Mouse (Mus musculus) stomach, embryonic 16.5 days (tissue): ENCODE measurements around the gene Kif5c. TPM values are rescaled to one million over a fixed set of nuclear protein-coding genes. Genes with fewer than 3 reads are reported as not detected.

Experiments used
- ATAC-seq: fragments of 200-750 bp; cut with Nextera tagmentation; 2 replicates; pipeline ENCODE4 v1.8.0; 2017; ENCODE audit warnings: moderate number of reproducible peaks, moderate TSS enrichment; ENCODE audit not compliant: insufficient read depth, low FRiP score
- H3K27ac ChIP-seq: fragments of 300-500 bp; sonication (generic); 2 replicates; pipeline ENCODE4 v1.5.1; 2014; ENCODE audit warnings: low read length
- H3K27me3 ChIP-seq: fragments of 300-500 bp; sonication (generic); 2 replicates; pipeline ENCODE4 v1.6.1; 2014; ENCODE audit warnings: low read length, control low read depth, mixed read lengths; ENCODE audit not compliant: control insufficient read depth, insufficient read depth
- H3K36me3 ChIP-seq: fragments of 300-500 bp; sonication (generic); 2 replicates; pipeline ENCODE4 v1.6.1; 2014; ENCODE audit warnings: low read length; ENCODE audit not compliant: control insufficient read depth, insufficient read depth
- H3K4me1 ChIP-seq: fragments of 300-500 bp; sonication (generic); 2 replicates; pipeline ENCODE4 v1.6.1; 2014; ENCODE audit warnings: low read length, control low read depth, mixed read lengths; ENCODE audit not compliant: control insufficient read depth, insufficient read depth
- H3K4me2 ChIP-seq: fragments of 300-500 bp; sonication (generic); 2 replicates; pipeline ENCODE4 v1.6.1; 2014; ENCODE audit warnings: low read depth, low read length, mixed read lengths
- H3K4me3 ChIP-seq: fragments of 300-500 bp; sonication (generic); replicated peaks from 2 replicates; pipeline ENCODE4 v1.5.1; 2014; ENCODE audit warnings: mild to moderate bottlenecking, low read length
- H3K9ac ChIP-seq: fragments of 300-500 bp; sonication (generic); 2 replicates; pipeline ENCODE4 v1.6.1; 2014; ENCODE audit warnings: low read length
- H3K9me3 ChIP-seq: fragments of 300-500 bp; sonication (generic); replicated peaks from 2 replicates; pipeline ENCODE4 v1.6.1; 2016; ENCODE audit warnings: low read length, control low read depth; ENCODE audit not compliant: control insufficient read depth
- WGBS: fragments of 180-500 bp; shearing (Covaris S2); extraction: QIAGEN DNeasy Blood & Tissue Kit; methylation state at CpG from one replicate; pipeline ENCODE4 v1.1.7; 2014; 5-methylcytosine and 5-hydroxymethylcytosine counted together
- polyA plus RNA-seq: library from polyadenylated mRNA; unstranded; fragments of >200 nt; fragmentation: Nextera tagmentation; extraction: Ambion mirVana; gene quantifications from 2 replicates; pipeline ENCODE4 v1.2.1, GENCODE M21; 2015

Gene Kif5c
- polyA plus RNA-seq, 1 experiment from 2014 or later, result 5.9 TPM

DNA sequence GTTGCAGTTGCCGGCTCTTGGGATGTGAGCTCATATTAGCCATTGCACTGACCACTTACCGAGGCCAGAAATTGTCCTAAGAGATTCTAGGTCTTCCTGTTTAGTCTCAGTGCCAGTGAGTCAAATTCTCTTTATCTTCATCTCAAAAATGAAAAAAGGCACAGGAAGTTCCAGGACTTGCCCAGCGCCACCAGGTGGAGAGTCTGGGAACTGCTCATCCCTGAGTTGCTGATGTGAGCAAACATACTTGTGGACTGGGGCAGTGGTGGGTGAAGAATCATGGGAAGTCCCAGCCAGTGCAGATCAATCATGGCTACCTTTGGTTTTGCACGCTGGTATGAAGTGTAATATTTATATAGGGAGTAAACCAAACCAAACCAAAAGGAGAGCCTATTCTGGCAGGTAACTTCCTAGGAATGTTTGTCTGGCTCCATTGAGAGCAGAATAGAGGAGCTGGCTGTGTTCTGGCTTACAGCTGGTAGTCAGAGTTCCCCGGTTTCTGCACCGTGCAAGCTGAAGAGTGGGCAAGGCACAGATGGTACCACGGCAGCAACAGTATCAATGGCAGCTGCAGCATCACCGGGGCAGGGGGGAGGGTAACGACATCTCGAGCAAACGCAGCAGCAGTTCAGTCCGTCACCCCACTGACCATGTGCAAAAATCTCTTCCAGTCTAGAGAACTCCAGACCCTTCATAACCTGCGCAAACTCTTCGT lies 129.7 kb downstream of the Kif5c start:
- H3K4me3 ChIP-seq, result no peak overlapping the region
- no peak overlapping the region for H3K27ac ChIP-seq
- H3K4me1 ChIP-seq, result peaks cover 20% of the 10 kb centered on the region
- 74% methylated on average over 14 of the region's 14 CpGs for WGBS
- H3K9ac ChIP-seq, result no peak overlapping the region
- no peaks in the 10 kb centered on the region for H3K27me3 ChIP-seq
- no peak for ATAC-seq
- no peaks in the 10 kb centered on the region for H3K9me3 ChIP-seq
- no peaks in the 10 kb centered on the region for H3K36me3 ChIP-seq
- H3K4me2 ChIP-seq, result no peak overlapping the region

- H3K4me1 ChIP-seq, result peaks cover 15% of the 10 kb centered on the region
- H3K27me3 ChIP-seq, result no peaks in the 10 kb centered on the region
- no peak for ATAC-seq
- WGBS, result 63% methylated on average over 11 of the region's 11 CpGs
- H3K4me2 ChIP-seq, result no peak overlapping the region
- H3K9ac ChIP-seq, result no peak overlapping the region
- H3K4me3 ChIP-seq, result no peak overlapping the region
- H3K9me3 ChIP-seq, result no peaks in the 10 kb centered on the region
- no peak overlapping the region for H3K27ac ChIP-seq
- H3K36me3 ChIP-seq, result no peaks in the 10 kb centered on the region
Measured at GRCm38 (mm10) chr2:49749730-49750576, 130.9 kb downstream of the Kif5c start.

DNA sequence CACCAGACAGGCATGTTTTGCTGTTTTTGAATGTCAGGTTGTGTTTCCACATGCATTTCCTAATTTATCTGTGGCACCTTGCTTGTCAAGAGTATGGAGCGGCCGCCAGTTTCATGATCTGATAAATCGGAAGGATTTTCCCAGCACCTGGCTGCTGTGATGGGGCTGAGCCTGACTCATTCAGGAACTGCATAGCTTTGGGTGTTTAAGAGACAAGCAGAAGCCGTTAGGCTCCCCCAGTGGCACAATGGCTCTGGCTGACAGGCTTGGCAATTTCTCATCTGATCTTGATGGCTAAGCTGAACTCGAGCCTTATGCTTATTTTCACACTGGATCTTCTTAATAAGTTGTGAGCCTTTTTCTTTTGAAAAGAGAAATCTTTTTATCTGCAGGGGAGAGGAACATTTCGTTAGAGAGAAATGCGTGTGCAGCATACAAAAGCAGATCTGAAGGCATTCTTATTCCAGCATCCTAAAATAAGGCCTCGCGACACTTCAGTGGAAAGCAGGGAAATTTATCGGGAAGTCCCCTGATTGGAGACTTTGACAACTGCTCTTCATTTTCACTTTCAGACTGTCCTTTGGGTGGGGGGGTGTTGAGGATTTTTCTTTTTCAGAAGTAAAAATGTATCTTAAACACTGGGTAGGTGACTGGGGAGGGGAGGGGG lies 132.6 kb downstream of the Kif5c start:
- Histone ChIP-seq H3K27ac (no peak overlapping the region), H3K27me3 (no peaks in the 10 kb centered on the region), H3K9ac (no peak overlapping the region), H3K4me3 (no peak overlapping the region), H3K9me3 (no peaks in the 10 kb centered on the region), H3K36me3 (no peaks in the 10 kb centered on the region), H3K4me2 (no peak overlapping the region), H3K4me1 (peaks cover 6% of the 10 kb centered on the region)
- no peak for ATAC-seq
- WGBS, result 79% methylated on average over 10 of the region's 10 CpGs

- WGBS, result 84% methylated on average over 8 of the region's 8 CpGs
- H3K9ac ChIP-seq, result no peak overlapping the region
- H3K4me1 ChIP-seq, result peaks cover 6% of the 10 kb centered on the region
- no peaks in the 10 kb centered on the region for H3K36me3 ChIP-seq
- H3K4me3 ChIP-seq, result no peak overlapping the region
- no peak overlapping the region for H3K4me2 ChIP-seq
- ATAC-seq, result no peak
- H3K27me3 ChIP-seq, result no peaks in the 10 kb centered on the region
- no peak overlapping the region for H3K27ac ChIP-seq
- H3K9me3 ChIP-seq, result no peaks in the 10 kb centered on the region
Measured at GRCm38 (mm10) chr2:49752211-49752607, 133.1 kb downstream of the Kif5c start.

- Histone ChIP-seq H3K4me3 (no peak overlapping the region), H3K27me3 (no peaks in the 10 kb centered on the region), H3K9me3 (no peaks in the 10 kb centered on the region), H3K4me2 (no peak overlapping the region), H3K4me1 (peaks cover 6% of the 10 kb centered on the region), H3K27ac (no peak overlapping the region), H3K36me3 (no peaks in the 10 kb centered on the region), H3K9ac (no peak overlapping the region)
- ATAC-seq, result no peak
- WGBS, result 86% methylated on average over 3 of the region's 3 CpGs
Measured at GRCm38 (mm10) chr2:49753062-49753461, 134.0 kb downstream of the Kif5c start.

GRCm38 (mm10) chr2:49755054-49755453 lies 136.0 kb downstream of the Kif5c start:
- no peak overlapping the region for H3K4me2 ChIP-seq
- peaks cover 4% of the 10 kb centered on the region for H3K4me1 ChIP-seq
- WGBS, result 55% methylated on average over 2 of the region's 2 CpGs
- H3K27me3 ChIP-seq, result no peaks in the 10 kb centered on the region
- H3K36me3 ChIP-seq, result no peaks in the 10 kb centered on the region
- no peak overlapping the region for H3K9ac ChIP-seq
- no peak for ATAC-seq
- no peaks in the 10 kb centered on the region for H3K9me3 ChIP-seq
- H3K27ac ChIP-seq, result no peak overlapping the region
- H3K4me3 ChIP-seq, result no peak overlapping the region

DNA sequence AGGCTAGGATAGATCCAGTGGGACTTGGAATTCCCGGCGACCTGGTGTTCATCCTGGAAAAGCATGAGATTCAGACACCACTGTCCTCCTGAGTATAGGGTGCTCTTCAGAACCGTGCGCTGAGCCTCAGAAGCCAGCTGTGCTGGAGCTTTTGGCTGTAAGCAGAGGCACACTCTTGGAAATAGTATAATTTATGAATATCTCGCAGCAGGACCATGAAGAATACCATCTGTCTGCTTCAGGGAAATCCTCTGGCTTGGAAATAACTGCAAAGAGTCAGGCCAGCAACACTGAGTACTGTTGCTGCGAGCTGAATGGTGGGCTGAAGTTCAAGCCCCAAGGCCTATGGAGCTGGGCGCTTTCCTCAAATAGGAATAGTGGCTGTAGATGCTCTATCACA lies 138.5 kb downstream of the Kif5c start:
- Histone ChIP-seq H3K4me1 (no peaks in the 10 kb centered on the region), H3K27ac (no peak overlapping the region), H3K4me2 (no peak overlapping the region), H3K9me3 (no peaks in the 10 kb centered on the region), H3K27me3 (no peaks in the 10 kb centered on the region), H3K36me3 (no peaks in the 10 kb centered on the region), H3K9ac (no peak overlapping the region), H3K4me3 (no peak overlapping the region)
- peak; percentile 53; the same call in 1 of the 2 replicates for ATAC-seq
- WGBS, result 57% methylated on average over 7 of the region's 7 CpGs

DNA sequence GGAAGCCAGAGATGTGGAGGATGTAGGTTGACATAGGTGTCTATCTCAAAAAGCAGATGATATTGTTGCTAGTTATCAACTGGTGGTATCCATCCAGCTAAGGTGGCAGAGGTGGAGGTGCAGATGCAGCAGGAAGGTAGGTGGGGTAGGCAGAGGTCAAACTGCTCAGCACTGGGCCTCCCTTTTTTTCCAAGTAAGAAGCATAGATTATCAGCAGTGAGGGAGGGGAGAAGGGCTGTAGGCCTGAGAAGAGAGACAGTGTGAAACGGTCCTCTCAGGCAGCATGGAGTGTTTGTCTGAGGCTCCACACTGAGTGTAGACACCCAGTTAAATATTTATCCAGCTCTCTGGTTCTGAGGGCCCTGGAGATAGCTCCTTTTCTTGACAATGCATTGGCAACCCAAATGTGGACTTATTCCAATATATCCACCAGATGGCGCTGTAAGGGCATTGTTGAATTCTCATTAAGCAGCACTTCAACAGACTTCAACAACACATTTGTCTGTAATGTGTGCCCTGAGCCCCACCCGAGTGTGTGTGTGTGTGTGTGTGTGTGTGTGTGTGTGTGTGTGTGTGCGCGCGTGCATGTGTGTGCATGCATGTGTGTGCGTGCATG lies 145.3 kb downstream of the Kif5c start:
- Histone ChIP-seq H3K27ac (no peak overlapping the region), H3K36me3 (no peaks in the 10 kb centered on the region), H3K4me2 (no peak overlapping the region), H3K4me3 (no peak overlapping the region), H3K9ac (no peak overlapping the region), H3K9me3 (no peaks in the 10 kb centered on the region), H3K27me3 (no peaks in the 10 kb centered on the region), H3K4me1 (no peaks in the 10 kb centered on the region)
- ATAC-seq, result peak; percentile 75; the same call in 1 of the 2 replicates
- WGBS, result 48% methylated on average over 7 of the region's 7 CpGs
